Mouse (Mus musculus) skeletal muscle tissue, adult 2 months (tissue): ENCODE data around the gene Sgcd.
"Not testable (repeated sequence)": the region's sequence is repeated elsewhere in the genome, so short reads cannot be mapped to it uniquely, and the experiment has no call there.

Source experiments
- DNase-seq: peaks from one replicate; pipeline ENCODE4 v3.0.0-alpha.2; 2012; ENCODE audit warnings: low read depth, low spot score

Sgcd gene

DNA sequence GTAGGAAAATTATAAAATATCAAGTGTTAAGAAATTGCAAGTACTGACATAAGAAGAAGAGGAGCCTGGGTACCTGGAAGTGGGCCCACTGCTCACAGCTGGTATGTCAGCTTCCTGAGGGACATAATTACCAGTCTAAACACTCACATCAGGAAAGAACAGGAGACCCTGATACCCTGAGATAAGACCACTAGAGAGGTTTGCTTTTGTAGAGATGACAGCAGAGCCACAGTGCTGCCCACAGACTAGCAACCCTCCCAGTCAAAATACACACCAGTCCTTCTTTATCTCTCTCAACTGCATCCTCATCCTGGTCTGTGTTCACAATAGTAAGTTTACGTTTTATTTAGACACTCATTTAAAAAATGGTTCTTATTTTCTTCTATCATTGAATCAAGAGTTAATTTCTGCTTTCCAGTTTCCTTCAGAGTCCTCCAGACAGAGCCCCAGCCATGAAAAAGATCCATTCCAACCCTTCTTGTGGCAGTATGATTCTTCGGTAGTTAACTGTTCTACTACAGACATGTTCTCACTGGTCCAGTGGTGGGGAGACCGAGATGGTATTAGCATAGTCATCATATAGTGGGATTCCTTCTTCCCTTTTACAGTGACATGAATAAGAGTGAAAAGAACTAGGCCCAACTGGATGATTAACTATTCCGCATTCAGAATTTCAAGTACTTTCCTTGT, 211.4 kb downstream of the Sgcd start:
- DNase-seq: no peak

DNA sequence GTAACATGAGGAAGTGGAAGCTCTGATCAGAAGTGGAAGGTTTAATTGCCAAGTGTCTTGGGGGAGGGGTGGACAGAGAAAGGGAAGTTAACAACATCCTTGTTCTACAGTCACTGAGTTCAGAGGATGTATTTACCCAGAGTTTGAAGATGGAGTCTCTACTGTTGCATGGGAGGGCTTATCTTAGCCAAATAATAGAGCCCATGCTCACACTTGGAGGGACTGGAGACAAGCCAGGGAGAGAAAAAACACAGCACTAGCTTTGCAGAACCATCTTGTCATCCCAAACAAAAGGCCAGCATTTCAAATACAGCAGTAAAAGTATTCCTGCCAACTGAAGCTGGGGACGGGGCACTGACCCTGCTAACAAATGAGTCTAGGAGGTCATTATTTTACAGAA, 212.8 kb downstream of the Sgcd start:
- DNase-seq: no peak

DNA sequence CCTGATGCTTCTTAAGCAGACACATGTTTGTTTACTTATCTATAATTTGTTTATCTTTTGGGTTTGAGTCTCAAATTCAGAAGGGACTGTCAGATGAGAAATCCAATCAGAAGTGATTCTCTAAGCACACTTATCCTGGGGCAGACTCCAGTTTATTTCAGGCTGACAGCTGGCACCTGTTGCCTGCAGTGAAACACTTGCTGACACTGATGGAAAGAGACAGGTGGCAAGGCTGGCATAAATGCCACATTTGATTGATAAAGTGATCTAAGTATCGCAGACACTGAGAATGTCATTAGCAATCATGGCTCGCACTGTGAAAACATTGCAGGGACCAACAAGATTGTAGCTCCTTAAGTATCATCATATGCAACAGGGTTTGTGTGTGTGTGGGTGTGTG, 222.9 kb downstream of the Sgcd start:
- no peak for DNase-seq

DNA sequence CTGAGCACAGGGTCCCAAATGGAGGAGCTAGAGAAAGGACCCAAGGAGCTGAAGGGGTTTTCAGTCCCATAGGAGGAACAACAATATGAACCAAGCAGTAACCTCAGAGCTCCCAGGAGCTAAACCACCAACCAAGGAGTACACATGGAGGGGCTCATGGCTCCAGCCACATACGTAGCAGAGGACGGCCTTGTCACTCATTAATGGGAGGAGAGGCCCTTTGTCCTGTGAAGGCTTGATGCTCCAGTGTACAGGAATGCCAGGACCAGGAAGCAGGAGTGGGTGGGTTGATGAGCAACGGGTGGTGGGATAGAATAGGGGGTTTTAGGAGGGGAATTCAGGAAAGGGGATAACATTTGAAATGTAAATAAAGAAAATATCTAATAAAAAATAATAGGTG, 225.2 kb downstream of the Sgcd start:
- DNase-seq: not testable (repeated sequence)

DNA sequence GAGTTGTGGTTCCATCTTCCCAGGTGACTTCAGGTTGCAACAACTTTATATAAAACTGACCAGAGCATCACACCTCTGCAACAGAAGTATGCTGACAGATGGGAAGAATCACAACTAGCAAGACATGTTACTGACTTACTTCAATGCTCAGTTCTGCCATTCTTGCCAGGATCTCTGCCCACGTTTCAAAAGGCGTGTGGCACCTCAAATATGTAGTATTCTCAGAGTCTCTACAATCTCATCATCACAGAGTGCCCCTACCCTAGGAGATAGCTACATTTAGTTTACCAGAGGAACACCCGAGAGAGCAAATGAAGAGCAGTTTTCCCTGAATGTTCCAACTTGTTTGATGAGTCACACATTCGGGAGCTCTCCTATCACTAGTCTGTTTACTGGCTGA, 229.8 kb downstream of the Sgcd start:
- no peak for DNase-seq

DNA sequence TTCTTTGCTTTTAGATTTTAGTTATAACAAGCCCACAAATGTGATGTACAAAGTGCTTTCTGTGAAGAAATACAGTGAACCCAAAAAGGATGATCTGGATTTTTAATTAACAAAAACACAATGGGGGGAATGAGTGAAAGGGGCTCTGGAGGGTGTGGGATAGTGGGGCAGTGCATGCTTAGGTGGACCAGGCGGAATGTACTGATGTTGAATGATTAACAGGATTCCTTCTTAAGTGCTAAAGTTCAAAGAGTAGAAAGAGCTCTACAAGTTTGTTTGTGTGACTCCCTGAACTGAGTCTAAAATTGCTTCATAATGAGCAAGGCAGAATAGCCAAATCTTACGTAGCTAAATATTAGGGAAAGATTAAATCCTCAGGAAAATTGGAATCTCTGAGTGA, 246.0 kb downstream of the Sgcd start:
- no peak for DNase-seq

GRCm38 (mm10) chr11:47704930-47705787, 283.6 kb downstream of the Sgcd start:
- DNase-seq: peak; percentile 81

GRCm38 (mm10) chr11:47695611-47696010, 293.2 kb downstream of the Sgcd start:
- no peak for DNase-seq

DNA sequence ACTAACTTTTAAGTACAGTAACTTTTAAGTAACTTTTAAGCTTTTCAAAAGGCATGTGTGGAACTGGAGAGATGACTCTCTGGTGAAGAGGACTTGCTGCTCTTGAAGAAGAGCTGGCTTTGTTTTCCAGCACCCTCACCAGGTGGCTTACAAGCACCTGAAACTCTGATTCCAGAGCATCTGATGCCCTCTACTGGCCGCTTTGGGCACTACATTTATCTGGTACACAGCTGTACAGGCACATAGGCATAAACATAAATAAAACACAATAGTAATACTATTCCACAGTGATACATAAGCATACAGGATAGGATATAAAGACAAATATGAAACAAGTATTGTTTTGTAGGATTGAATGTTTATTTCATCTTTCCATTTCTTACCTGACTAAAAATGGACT, 330.6 kb downstream of the Sgcd start:
- no peak for DNase-seq

DNA sequence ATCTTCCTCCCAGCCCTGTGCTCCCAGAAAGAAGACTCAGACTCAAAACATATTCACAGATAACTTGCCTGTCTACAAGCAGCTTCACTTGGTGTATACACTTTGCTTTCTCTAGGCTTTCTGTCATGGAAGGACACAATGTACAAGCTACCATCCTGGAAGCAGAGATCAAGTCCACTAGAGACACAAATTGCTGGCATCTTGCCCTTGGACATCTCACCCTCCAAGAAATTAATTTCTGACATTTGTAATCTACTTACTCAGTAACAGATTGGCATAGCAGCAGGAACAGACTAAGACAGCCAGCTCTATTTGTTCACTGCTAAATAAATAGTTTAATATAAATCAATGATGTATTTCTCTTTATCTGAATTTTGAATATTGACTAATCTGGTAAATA, 342.9 kb downstream of the Sgcd start:
- DNase-seq: no peak

DNA sequence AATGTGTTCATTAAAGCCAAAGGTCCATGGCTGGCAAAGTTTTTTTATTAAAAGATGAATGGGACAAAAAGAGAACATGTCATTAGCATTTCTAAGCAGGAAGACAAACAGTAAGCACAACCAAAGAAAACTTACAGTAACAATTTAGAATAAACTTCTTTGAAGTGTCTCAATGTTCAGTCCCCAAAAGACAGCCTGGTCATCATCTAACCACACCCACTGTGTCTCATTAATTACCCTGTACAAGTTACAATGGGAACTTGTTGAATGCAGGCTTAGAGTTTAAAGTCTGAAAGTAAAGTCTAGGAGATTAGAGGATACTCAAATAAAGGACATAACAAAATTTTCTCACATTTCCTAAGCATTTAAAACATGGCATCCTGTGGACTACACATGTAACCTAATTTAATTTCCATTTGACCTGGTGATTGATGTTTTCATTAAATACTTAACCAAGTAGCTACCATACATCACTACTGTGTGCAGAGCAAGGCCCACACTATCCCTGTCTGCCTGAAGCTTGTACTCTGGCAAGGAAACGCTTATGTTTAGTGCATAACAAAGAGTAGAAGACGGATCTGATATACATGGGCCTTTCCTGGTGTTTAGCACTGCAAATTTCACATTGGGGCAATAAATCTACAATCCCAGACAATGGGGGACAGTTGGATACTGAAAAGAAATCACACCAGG, 347.1 kb downstream of the Sgcd start:
- DNase-seq: no peak

GRCm38 (mm10) chr11:47640556-47640955, 348.2 kb downstream of the Sgcd start:
- no peak for DNase-seq

- no peak for DNase-seq
These were observed 358.6 kb downstream of the Sgcd start for GRCm38 (mm10) chr11:47630186-47630585.

DNA sequence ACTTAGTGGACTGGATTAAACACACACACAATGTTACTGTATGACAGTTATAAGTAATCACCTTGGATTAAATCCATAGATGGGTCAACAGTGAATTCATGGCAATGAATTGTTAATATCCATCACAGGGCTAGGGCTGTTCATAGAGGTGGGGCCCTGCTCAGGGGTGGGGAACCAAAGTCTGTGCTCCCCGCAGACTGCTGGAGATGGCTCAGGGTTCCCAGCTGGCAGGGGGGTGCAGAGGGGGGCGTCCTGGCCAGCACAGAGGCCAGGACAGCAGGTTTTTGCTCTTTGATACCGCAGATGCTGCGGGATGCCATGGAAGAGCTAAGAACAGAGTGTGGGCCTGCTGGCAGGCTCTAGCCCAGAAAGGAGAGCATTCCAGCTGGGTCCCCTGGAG, 378.9 kb downstream of the Sgcd start:
- DNase-seq: no peak

GRCm38 (mm10) chr11:47574635-47575034, 414.1 kb downstream of the Sgcd start:
- DNase-seq: no peak

GRCm38 (mm10) chr11:47568488-47568887, 420.3 kb downstream of the Sgcd start:
- no peak for DNase-seq

GRCm38 (mm10) chr11:47566156-47566555, 422.6 kb downstream of the Sgcd start:
- DNase-seq: no peak

DNA sequence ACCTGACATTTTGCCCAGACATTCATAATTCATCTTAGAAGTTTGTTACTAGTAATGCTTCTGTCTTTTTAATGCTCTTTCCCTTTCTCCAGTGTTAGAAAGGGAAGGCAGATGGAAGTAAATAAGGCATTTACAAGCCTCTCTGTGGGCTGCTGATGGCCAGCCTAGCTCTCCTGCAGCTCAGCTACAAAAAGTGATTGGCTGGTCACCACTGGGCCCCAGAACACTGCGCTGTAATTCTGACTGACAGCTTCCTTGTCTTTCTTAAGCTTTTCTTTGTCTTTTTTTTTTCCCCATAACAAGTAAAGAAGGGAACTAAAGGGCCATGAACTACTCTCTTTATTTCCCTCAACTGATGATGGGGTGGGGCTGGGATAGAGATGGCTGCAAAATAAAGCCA, 463.9 kb downstream of the Sgcd start:
- no peak for DNase-seq

GRCm38 (mm10) chr11:47508047-47508446, 480.7 kb downstream of the Sgcd start:
- DNase-seq: no peak

GRCm38 (mm10) chr11:47503236-47503635, 485.5 kb downstream of the Sgcd start:
- DNase-seq: not testable (repeated sequence)

- no peak for DNase-seq
These were observed 515.1 kb downstream of the Sgcd start for GRCm38 (mm10) chr11:47473493-47474230.

GRCm38 (mm10) chr11:47460700-47461099, 528.1 kb downstream of the Sgcd start:
- DNase-seq: not testable (repeated sequence)
